Mouse (Mus musculus): Measurements from ENCODE around the gene Fxyd4. TPM values are rescaled to one million over a fixed set of nuclear protein-coding genes. Genes with fewer than 3 reads are reported as not detected.

Fxyd4 gene
- polyA plus RNA-seq, 1 experiment from 2014 or later = 12.4 TPM

GRCm38 (mm10) chr6:117888642-117889096 lies 48.8 kb downstream of the Fxyd4 start:
- WGBS = 64% methylated on average over 2 of the region's 2 CpGs
- Histone ChIP-seq H3K9ac (replicated peaks; ENCODE audit: low read depth) (no peak overlapping the region), H3K27me3 (replicated peaks; ENCODE audit: insufficient read depth, low read length) (no peaks in the 10 kb centered on the region), H3K36me3 (ENCODE audit: insufficient read depth, low read length) (no peaks in the 10 kb centered on the region), H3K9me3 (ENCODE audit: low read length) (no peaks in the 10 kb centered on the region), H3K4me1 (ENCODE audit: insufficient read depth, low read depth, low read length) (peaks cover 4% of the 10 kb centered on the region; the same call in 1 of the 2 replicates), H3K27ac (ENCODE audit: low read length) (no peak overlapping the region), H3K4me3 (ENCODE audit: low read depth, low read length) (no peak overlapping the region), H3K4me2 (replicated peaks; ENCODE audit: low read depth, low read length) (no peak overlapping the region)
- no peak for DNase-seq (ENCODE audit: low spot score)
- ATAC-seq = no peak
- TF ChIP-seq EP300 (IDR thresholded peaks at IDR 0.05) (no peak), CTCF (IDR thresholded peaks at IDR 0.05) (no peak)

GRCm38 (mm10) chr6:117888032-117888431 lies 49.5 kb downstream of the Fxyd4 start:
- Histone ChIP-seq H3K27me3 (replicated peaks; ENCODE audit: insufficient read depth, low read length) (no peaks in the 10 kb centered on the region), H3K4me1 (ENCODE audit: insufficient read depth, low read depth, low read length) (peaks cover 4% of the 10 kb centered on the region; the same call in 1 of the 2 replicates), H3K4me2 (replicated peaks; ENCODE audit: low read depth, low read length) (no peak overlapping the region), H3K36me3 (ENCODE audit: insufficient read depth, low read length) (no peaks in the 10 kb centered on the region), H3K27ac (ENCODE audit: low read length) (no peak overlapping the region), H3K9me3 (ENCODE audit: low read length) (no peaks in the 10 kb centered on the region), H3K9ac (replicated peaks; ENCODE audit: low read depth) (no peak overlapping the region), H3K4me3 (ENCODE audit: low read depth, low read length) (no peak overlapping the region)
- TF ChIP-seq EP300 (IDR thresholded peaks at IDR 0.05) = no peak
- no peak for TF ChIP-seq CTCF (IDR thresholded peaks at IDR 0.05)
- DNase-seq (ENCODE audit: low spot score) = no peak
- ATAC-seq = no peak
- WGBS = 10% methylated on average over 1 of the region's 1 CpGs

- ATAC-seq (no peak), DNase-seq (ENCODE audit: low spot score) (no peak)
- no peaks in the 10 kb centered on the region for H3K4me1 ChIP-seq (ENCODE audit: insufficient read depth, low read depth, low read length)
- H3K9ac ChIP-seq (replicated peaks; ENCODE audit: low read depth) = no peak overlapping the region
- no peak overlapping the region for H3K4me3 ChIP-seq (ENCODE audit: low read depth, low read length)
- TF ChIP-seq CTCF (IDR thresholded peaks at IDR 0.05) = no peak
- no peak for TF ChIP-seq EP300 (IDR thresholded peaks at IDR 0.05)
- no peaks in the 10 kb centered on the region for H3K36me3 ChIP-seq (ENCODE audit: insufficient read depth, low read length)
- no peaks in the 10 kb centered on the region for H3K27me3 ChIP-seq (replicated peaks; ENCODE audit: insufficient read depth, low read length)
- H3K27ac ChIP-seq (ENCODE audit: low read length) = no peak overlapping the region
- H3K9me3 ChIP-seq (ENCODE audit: low read length) = no peaks in the 10 kb centered on the region
- no peak overlapping the region for H3K4me2 ChIP-seq (replicated peaks; ENCODE audit: low read depth, low read length)
- 76% methylated on average over 2 of the region's 2 CpGs for whole genome bisulfite sequencing
Measured at GRCm38 (mm10) chr6:117885943-117886342, 51.5 kb downstream of the Fxyd4 start.

Small RNAs within 50 kb of the gene (microRNA-seq; reads per million reads assigned to microRNA genes)
- gene Gm25535 = not detected

Other genes with a start within 250 kb of the Fxyd4 start
- 80.9 and 81.9 TPM in 2 replicates for gene Zfp637, start 96.5 kb downstream of the Fxyd4 start, polyA plus RNA-seq (2015; fragmentation: Nextera tagmentation; extraction: Ambion mirVana)
- 0.97 and 1.3 TPM in 2 replicates for gene Zfp239, start 75.6 kb downstream of the Fxyd4 start, polyA plus RNA-seq (2015; fragmentation: Nextera tagmentation; extraction: Ambion mirVana)
- gene Hnrnpf, start 37.4 kb downstream of the Fxyd4 start, polyA plus RNA-seq (2015; fragmentation: Nextera tagmentation; extraction: Ambion mirVana) = 393 and 433 TPM in 2 replicates
- 26.3 and 35.2 TPM in 2 replicates for gene Rasgef1a, start 73.7 kb upstream of the Fxyd4 start, polyA plus RNA-seq (2015; fragmentation: Nextera tagmentation; extraction: Ambion mirVana)
- gene Csgalnact2, start 201.4 kb upstream of the Fxyd4 start, polyA plus RNA-seq (2015; fragmentation: Nextera tagmentation; extraction: Ambion mirVana) = 35.2 and 36.6 TPM in 2 replicates

All from lung, postnatal 0 days (tissue).